Mouse (Mus musculus) pancreas, adult 10 weeks (tissue): ENCODE data around the gene Nuf2. TPM values are rescaled to one million over a fixed set of nuclear protein-coding genes. Genes with fewer than 3 reads are reported as not detected.

Source experiments
- polyA plus RNA-seq: library from polyadenylated mRNA; stranded (reverse); fragments of 350-450 nt; fragmentation: Illumina TruSeq; extraction: RNeasy Lipid Tissue Mini Kit (QIAGEN cat#74804); gene quantifications from one replicate; pipeline ENCODE4 v1.2.3, GENCODE M21; 2015; ENCODE audit warnings: low read depth, low replicate concordance; ENCODE audit not compliant: insufficient read depth

Gene Nuf2
- not detected for polyA plus RNA-seq

GRCm38 (mm10) chr1:169530876-169531701 is at the start of gene Nuf2:
TSS of gene Nuf2 (minus strand) at chr1:169531464.

Other genes starting within 250 kb of the Nuf2 start
- 41.5 TPM for gene Rgs5, start 124.0 kb upstream of the Nuf2 start, polyA plus RNA-seq
- 5.8 TPM for gene Rgs4, start 216.2 kb upstream of the Nuf2 start, polyA plus RNA-seq